Mouse (Mus musculus) thymus, adult 2 months (tissue): ENCODE results near the gene Col26a1. TPM values are rescaled to one million over a fixed set of nuclear protein-coding genes. Genes with fewer than 3 reads are reported as not detected.

Experiments
- DNase-seq: peaks from one replicate; pipeline ENCODE4 v3.0.0; 2021
- H3K27ac ChIP-seq: fragments of 200-500 bp; 2 replicates; pipeline ENCODE4 v1.5.1; 2012; ENCODE audit warnings: low read length, control low read depth; ENCODE audit not compliant: control insufficient read depth, insufficient read depth
- H3K27me3 ChIP-seq: fragments of 200-500 bp; 2 replicates; pipeline ENCODE4 v1.6.1; 2012; ENCODE audit warnings: mild to moderate bottlenecking, low read length, moderate library complexity, mixed read lengths; ENCODE audit not compliant: control insufficient read depth, insufficient read depth
- H3K36me3 ChIP-seq: fragments of 200-500 bp; 2 replicates; pipeline ENCODE4 v1.6.1; 2012; ENCODE audit warnings: mild to moderate bottlenecking, low read length, moderate library complexity; ENCODE audit not compliant: control insufficient read depth, insufficient read depth
- H3K4me1 ChIP-seq: fragments of 200-500 bp; replicated peaks from 2 replicates; pipeline ENCODE4 v1.6.1; 2012; ENCODE audit warnings: low read length; ENCODE audit not compliant: control insufficient read depth, insufficient read depth
- H3K4me3 ChIP-seq: fragments of 200-500 bp; 2 replicates; pipeline ENCODE4 v1.5.1; 2012; ENCODE audit warnings: mild to moderate bottlenecking, low read length, control low read depth, moderate library complexity; ENCODE audit not compliant: control insufficient read depth, insufficient read depth
- CTCF ChIP-seq: fragments of 200-500 bp; IDR thresholded peaks from 2 replicates; pipeline ENCODE4 v1.5.1; 2012; ENCODE audit warnings: mild to moderate bottlenecking, control low read depth, low read length, moderate library complexity, borderline replicate concordance; ENCODE audit not compliant: control insufficient read depth, poor library complexity, insufficient read depth; ENCODE audit errors: extremely low read depth
- POLR2A ChIP-seq: fragments of 200-500 bp; IDR thresholded peaks from 2 replicates; pipeline ENCODE4 v1.6.1; 2012; ENCODE audit warnings: mild to moderate bottlenecking, low read length, control low read depth, moderate library complexity; ENCODE audit not compliant: control insufficient read depth, poor library complexity, insufficient read depth; ENCODE audit errors: extremely low read depth
- WGBS: fragments of 180-500 bp; shearing (Covaris S2); methylation state at CpG from one replicate; pipeline ENCODE4 v1.1.7; 2018; 5-methylcytosine and 5-hydroxymethylcytosine counted together
- polyA plus RNA-seq: library from polyadenylated mRNA; depleted of rRNA; stranded (reverse); fragments of >200 nt; gene quantifications from 2 replicates; pipeline ENCODE4 v1.2.3, GENCODE M21; 2012

Col26a1 gene
- polyA plus RNA-seq, 1 experiment, result 0.66 TPM

- H3K4me3 ChIP-seq, result no peak overlapping the region
- no peaks in the 10 kb centered on the region for H3K36me3 ChIP-seq
- TF ChIP-seq POLR2A (no peak), CTCF (no peak)
Observed at GRCm38 (mm10) chr5:136773044-136774039, 109.7 kb downstream of the Col26a1 start.

DNA sequence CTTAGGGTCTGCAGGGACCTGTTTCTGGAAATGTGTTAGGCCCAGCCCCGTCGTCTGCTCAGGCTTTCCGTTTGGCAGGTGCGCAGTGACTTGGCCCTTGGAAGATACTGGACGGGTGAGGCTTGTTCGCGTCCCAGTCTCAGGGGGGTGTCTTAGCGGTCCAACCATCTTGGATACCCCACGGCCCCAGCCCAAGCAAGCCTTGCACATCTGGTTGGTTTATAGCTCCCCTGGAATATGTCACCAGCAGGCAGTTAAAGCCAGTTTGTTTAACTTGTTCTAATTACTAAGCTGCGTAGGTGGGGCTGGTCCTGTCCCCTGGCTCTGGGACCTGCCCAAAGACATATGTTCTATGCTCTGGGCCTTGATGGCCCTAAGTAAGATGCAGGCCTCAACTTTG lies 111.9 kb downstream of the Col26a1 start:
- TF ChIP-seq POLR2A (no peak), CTCF (no peak)
- Histone ChIP-seq H3K4me1 (no peaks in the 10 kb centered on the region), H3K27me3 (no peaks in the 10 kb centered on the region), H3K27ac (no peak overlapping the region), H3K36me3 (no peaks in the 10 kb centered on the region), H3K4me3 (no peak overlapping the region)
- WGBS, result 96% methylated on average over 10 of the region's 10 CpGs
- no peak for DNase-seq

More at GRCm38 (mm10) chr5:136773044-136774039, 109.7 kb downstream of the Col26a1 start:
- 76% methylated on average over 22 of the region's 22 CpGs for WGBS
- Histone ChIP-seq H3K27ac (no peak overlapping the region), H3K27me3 (no peaks in the 10 kb centered on the region), H3K4me1 (no peaks in the 10 kb centered on the region)
- DNase-seq, result no peak

GRCm38 (mm10) chr5:136767304-136767703 lies 115.7 kb downstream of the Col26a1 start:
- Histone ChIP-seq H3K4me1 (no peaks in the 10 kb centered on the region), H3K27ac (no peak overlapping the region), H3K27me3 (no peaks in the 10 kb centered on the region), H3K4me3 (no peak overlapping the region), H3K36me3 (no peaks in the 10 kb centered on the region)
- DNase-seq, result no peak
- TF ChIP-seq CTCF (no peak), POLR2A (no peak)
- WGBS, result 92% methylated on average over 9 of the region's 9 CpGs

DNA sequence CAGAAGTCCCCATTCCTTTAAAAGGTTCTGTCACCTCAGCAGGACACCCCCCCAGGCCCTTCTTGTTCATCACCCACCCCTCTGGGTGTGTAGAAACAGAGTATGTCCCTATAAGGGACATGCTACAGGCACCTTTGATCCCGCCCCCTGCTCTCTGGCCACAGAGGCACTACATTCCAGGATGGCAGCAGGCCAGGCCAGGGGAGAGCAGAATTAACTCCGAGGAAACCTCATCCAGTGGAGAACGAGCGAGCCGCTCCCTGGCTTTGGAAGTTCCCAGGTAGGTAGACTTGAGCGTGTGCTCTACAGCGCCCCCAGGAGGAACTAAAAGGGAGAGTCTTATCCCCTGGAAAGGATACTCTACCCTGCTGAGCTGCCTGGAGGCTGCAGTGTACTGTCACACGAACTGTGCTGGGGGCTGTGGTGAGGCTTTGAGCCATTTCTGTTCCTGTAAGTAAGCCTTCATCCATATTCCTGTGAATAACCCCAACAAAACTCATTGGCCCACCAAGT lies 118.8 kb downstream of the Col26a1 start:
- WGBS, result 76% methylated on average over 8 of the region's 8 CpGs
- no peaks in the 10 kb centered on the region for H3K4me1 ChIP-seq
- no peak for DNase-seq
- no peak overlapping the region for H3K4me3 ChIP-seq
- no peak overlapping the region for H3K27ac ChIP-seq
- no peaks in the 10 kb centered on the region for H3K36me3 ChIP-seq
- TF ChIP-seq POLR2A (no peak), CTCF (no peak)
- H3K27me3 ChIP-seq, result no peaks in the 10 kb centered on the region

DNA sequence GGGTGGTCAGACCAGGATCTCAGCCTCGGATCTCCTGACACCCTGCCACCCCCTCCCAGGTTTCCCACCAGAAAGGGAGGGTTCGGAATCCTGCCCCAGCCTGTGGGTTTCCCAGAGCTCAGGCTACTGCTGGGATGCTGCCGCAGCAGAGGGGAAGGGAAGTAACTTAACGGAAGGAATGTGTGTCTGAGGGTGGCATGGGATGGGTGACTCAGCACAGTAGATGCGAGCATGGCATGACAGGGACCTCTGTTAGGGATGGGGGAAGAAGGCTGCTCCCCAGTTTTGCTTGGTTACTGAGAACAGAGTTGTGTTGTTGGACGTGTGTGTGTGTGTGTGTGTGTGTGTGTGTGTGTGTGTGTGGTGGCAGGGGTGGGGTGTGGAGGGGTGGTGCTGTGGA lies 122.7 kb downstream of the Col26a1 start:
- no peak overlapping the region for H3K27ac ChIP-seq
- H3K4me3 ChIP-seq, result no peak overlapping the region
- DNase-seq, result no peak
- H3K27me3 ChIP-seq, result no peaks in the 10 kb centered on the region
- no peaks in the 10 kb centered on the region for H3K4me1 ChIP-seq
- TF ChIP-seq POLR2A (no peak), CTCF (no peak)
- WGBS, result 38% methylated on average over 6 of the region's 6 CpGs
- H3K36me3 ChIP-seq, result no peaks in the 10 kb centered on the region

DNA sequence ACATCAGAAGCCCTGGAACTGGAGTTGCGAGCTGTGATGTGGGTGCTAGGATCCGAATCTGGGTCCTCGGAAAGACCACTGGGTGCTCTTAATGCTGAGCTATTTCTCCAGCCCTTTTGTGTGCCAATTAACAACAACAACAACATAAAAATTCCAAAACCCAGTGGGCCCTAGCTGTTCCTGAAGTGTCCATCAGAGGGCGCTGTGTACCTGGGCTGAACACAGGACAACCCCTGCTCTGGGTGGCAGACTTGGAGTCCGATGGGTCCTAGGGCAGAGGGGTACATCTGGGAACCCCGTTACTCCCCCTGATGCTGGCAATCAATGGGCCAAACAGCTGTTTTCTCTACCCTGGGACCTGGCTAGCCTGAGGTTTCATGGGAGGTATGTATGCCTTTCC lies 123.2 kb downstream of the Col26a1 start:
- 59% methylated on average over 6 of the region's 6 CpGs for WGBS
- Histone ChIP-seq H3K4me3 (no peak overlapping the region), H3K27ac (no peak overlapping the region), H3K27me3 (no peaks in the 10 kb centered on the region), H3K4me1 (no peaks in the 10 kb centered on the region), H3K36me3 (no peaks in the 10 kb centered on the region)
- TF ChIP-seq CTCF, result peak; percentile 79; the same call in 1 of the 2 replicates
- TF ChIP-seq POLR2A, result no peak
- no peak for DNase-seq
